In the genomic region with DNA sequence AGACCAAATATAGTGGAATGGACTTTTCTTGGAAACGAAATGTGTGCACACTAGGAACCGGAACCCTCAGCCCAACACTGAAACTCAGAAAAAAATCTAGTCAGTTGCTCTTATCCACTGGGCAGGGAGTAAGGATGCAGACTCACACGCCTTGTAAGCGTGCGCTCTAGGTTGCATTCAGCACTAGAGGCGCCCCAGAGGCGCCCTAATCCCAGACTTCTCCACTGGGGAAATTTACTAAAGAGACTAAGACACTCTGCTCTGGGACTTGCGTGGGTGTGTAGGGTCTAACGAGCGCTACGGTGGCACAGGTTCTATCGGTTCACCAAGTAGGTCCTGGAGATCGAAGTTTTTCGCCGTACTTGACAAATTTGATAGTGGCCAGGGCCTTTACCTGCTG, we compare ENCODE assay signal across 9 mouse cellular contexts. TPM values are rescaled to one million over a fixed set of nuclear protein-coding genes. Genes with fewer than 3 reads are reported as not detected.
A peak's percentile ranks its signal among the peaks of the same experiment; 100 is the strongest.
DNase-seq lines count a peak whose midpoint lies in the region; ATAC-seq lines count a peak whose summit lies in the region.
"Had no signal": no experiment of that assay in that cellular context is flagged by ENCODE, and none has a peak within 500 bp of the region (broad histone marks: within the 10 kb centered on the region; RNA-seq: fewer than 3 reads in every experiment).

No protein-coding gene starts in this region.

- H3K27me3 ChIP-seq in kidney, embryonic 16.5 days (ENCODE audit: insufficient read depth, low read length): peaks cover 2% of the 10 kb centered on the region; the same call in 1 of the 2 replicates
- H3K27me3 ChIP-seq in forebrain, embryonic 15.5 days: no peaks in the 10 kb centered on the region
- H3K27me3 ChIP-seq in limb, embryonic 15.5 days: peaks cover 39% of the 10 kb centered on the region
- no peaks in the 10 kb centered on the region for H3K27me3 ChIP-seq in neural tube, embryonic 15.5 days (replicated peaks)

- H3K9me3 ChIP-seq in kidney, embryonic 16.5 days (ENCODE audit: low read length): no peaks in the 10 kb centered on the region
- no peaks in the 10 kb centered on the region for H3K9me3 ChIP-seq in forebrain, embryonic 15.5 days
- no peaks in the 10 kb centered on the region for H3K9me3 ChIP-seq in limb, embryonic 15.5 days
- H3K9me3 ChIP-seq in neural tube, embryonic 15.5 days (replicated peaks): no peaks in the 10 kb centered on the region

- 0 out of 2 replicates have a peak, but pooled peaks cover 3% of the 10 kb centered on the region for H3K36me3 ChIP-seq in kidney, embryonic 16.5 days (ENCODE audit: insufficient read depth, low read length)
- H3K36me3 ChIP-seq in forebrain, embryonic 15.5 days: no peaks in the 10 kb centered on the region
- H3K36me3 ChIP-seq in limb, embryonic 15.5 days: no peaks in the 10 kb centered on the region
- H3K36me3 ChIP-seq in neural tube, embryonic 15.5 days: no peaks in the 10 kb centered on the region

- no peak for DNase-seq in kidney, postnatal 10 days
- no peak for DNase-seq in adrenal gland, adult 2 months
- DNase-seq in left cerebral cortex, adult 9 months (ENCODE audit: low spot score in 2 of 2): no peak
- DNase-seq in spleen, postnatal 4 days (ENCODE audit: low spot score in 2 of 2): no peak

- no peak overlapping the region for H3K27ac ChIP-seq in kidney, embryonic 16.5 days (ENCODE audit: low read length)
- H3K27ac ChIP-seq in forebrain, embryonic 15.5 days (replicated peaks): no peak overlapping the region
- no peak overlapping the region for H3K27ac ChIP-seq in limb, embryonic 15.5 days
- H3K27ac ChIP-seq in neural tube, embryonic 15.5 days (replicated peaks): peak overlapping the region; percentile 85; the same call in 1 of the 2 replicates

- 2% methylated on average over 15 of the region's 15 CpGs for WGBS in kidney, embryonic 16.5 days
- 3% methylated on average over 15 of the region's 15 CpGs for WGBS in forebrain, embryonic 15.5 days
- 4% methylated on average over 15 of the region's 15 CpGs for WGBS in limb, embryonic 15.5 days
- 2% methylated on average over 15 of the region's 15 CpGs for WGBS in neural tube, embryonic 15.5 days

- ATAC-seq in kidney, embryonic 16.5 days (ENCODE audit: low FRiP score, low TSS enrichment): peak; percentile 20; the same call in 1 of the 2 replicates
- ATAC-seq in forebrain, embryonic 15.5 days (replicated peaks): no peak
- no peak for ATAC-seq in limb, embryonic 15.5 days (ENCODE audit: insufficient number of reproducible peaks, low FRiP score, low TSS enrichment, low read depth)
- 0 out of 2 replicates have a peak, but pooled peaks have one; percentile 25 for ATAC-seq in neural tube, embryonic 15.5 days (ENCODE audit: low FRiP score)

- peaks cover 31% of the 10 kb centered on the region for H3K4me1 ChIP-seq in kidney, embryonic 16.5 days (ENCODE audit: insufficient read depth, low read length)
- peaks cover 50% of the 10 kb centered on the region for H3K4me1 ChIP-seq in forebrain, embryonic 15.5 days
- peaks cover 48% of the 10 kb centered on the region for H3K4me1 ChIP-seq in limb, embryonic 15.5 days
- H3K4me1 ChIP-seq in neural tube, embryonic 15.5 days: peaks cover 69% of the 10 kb centered on the region

- H3K4me2 ChIP-seq in kidney, embryonic 16.5 days (replicated peaks; ENCODE audit: low read depth, low read length): peak overlapping the region; percentile 98
- peak overlapping the region; percentile 81 for H3K4me2 ChIP-seq in forebrain, embryonic 15.5 days (replicated peaks)
- H3K4me2 ChIP-seq in limb, embryonic 15.5 days: peak overlapping the region; percentile 99
- H3K4me2 ChIP-seq in neural tube, embryonic 15.5 days: peak overlapping the region; percentile 75

- 0 out of 2 replicates have a peak overlapping the region, but pooled peaks have one; percentile 88 for H3K9ac ChIP-seq in kidney, embryonic 16.5 days (replicated peaks; ENCODE audit: low read length)
- no peak overlapping the region for H3K9ac ChIP-seq in forebrain, embryonic 15.5 days (replicated peaks)
- no peak overlapping the region for H3K9ac ChIP-seq in limb, embryonic 15.5 days
- peak overlapping the region; percentile 83 for H3K9ac ChIP-seq in neural tube, embryonic 15.5 days (replicated peaks)

- peak overlapping the region; percentile 82 for H3K4me3 ChIP-seq in kidney, embryonic 16.5 days (ENCODE audit: low read length)
- peak overlapping the region; percentile 83 for H3K4me3 ChIP-seq in forebrain, embryonic 15.5 days
- peak overlapping the region; percentile 73 for H3K4me3 ChIP-seq in limb, embryonic 15.5 days
- peak overlapping the region; percentile 91 for H3K4me3 ChIP-seq in neural tube, embryonic 15.5 days (replicated peaks)

RNA-seq across cellular contexts. Expression of a gene that starts 0.6 kb away (rescaled TPM):
- polyA plus RNA-seq in kidney, embryonic 16.5 days (2015; fragmentation: Nextera tagmentation; extraction: Ambion mirVana): 8.9 and 9.4 TPM in 2 replicates
- 13.8 and 15.0 TPM in 2 replicates for polyA plus RNA-seq in forebrain, embryonic 15.5 days (2015; fragmentation: Nextera tagmentation; extraction: Ambion mirVana)
- polyA plus RNA-seq in limb, embryonic 15.5 days (2015; fragmentation: Nextera tagmentation; extraction: Ambion mirVana): 7.8 and 8.1 TPM in 2 replicates
- 20.9 and 21.4 TPM in 2 replicates for polyA plus RNA-seq in neural tube, embryonic 15.5 days (2015; fragmentation: Nextera tagmentation; extraction: Ambion mirVana)
- 1 to 10 TPM; 5.5 to 7.7 TPM for total RNA-seq in adrenal gland, adult 2 months (2021)
- 14.1 and 16.4 TPM in 2 replicates for polyA plus RNA-seq in adrenal gland, adult 2 months (2012; rRNA removed)

RNA-seq across cellular contexts. Expression of a gene that starts 19.4 kb away (rescaled TPM):
- 59.0 and 61.7 TPM in 2 replicates for polyA plus RNA-seq in kidney, embryonic 16.5 days (2015; fragmentation: Nextera tagmentation; extraction: Ambion mirVana)
- 44.4 and 45.9 TPM in 2 replicates for polyA plus RNA-seq in forebrain, embryonic 15.5 days (2015; fragmentation: Nextera tagmentation; extraction: Ambion mirVana)
- polyA plus RNA-seq in limb, embryonic 15.5 days (2015; fragmentation: Nextera tagmentation; extraction: Ambion mirVana): 41.0 and 44.5 TPM in 2 replicates
- 30.1 and 33.0 TPM in 2 replicates for polyA plus RNA-seq in neural tube, embryonic 15.5 days (2015; fragmentation: Nextera tagmentation; extraction: Ambion mirVana)
- total RNA-seq in adrenal gland, adult 2 months (2021): 10 to 100 TPM; 13.1 to 16.7 TPM
- polyA plus RNA-seq in adrenal gland, adult 2 months (2012; rRNA removed): 19.6 and 23.8 TPM in 2 replicates

RNA-seq across cellular contexts. Expression of a gene that starts 19.7 kb away (rescaled TPM):
- polyA plus RNA-seq in kidney, embryonic 16.5 days (2015; fragmentation: Nextera tagmentation; extraction: Ambion mirVana): 9.5 and 10.3 TPM in 2 replicates
- 18.6 and 19.8 TPM in 2 replicates for polyA plus RNA-seq in forebrain, embryonic 15.5 days (2015; fragmentation: Nextera tagmentation; extraction: Ambion mirVana)
- 8.7 and 9.0 TPM in 2 replicates for polyA plus RNA-seq in limb, embryonic 15.5 days (2015; fragmentation: Nextera tagmentation; extraction: Ambion mirVana)
- 12.4 and 12.6 TPM in 2 replicates for polyA plus RNA-seq in neural tube, embryonic 15.5 days (2015; fragmentation: Nextera tagmentation; extraction: Ambion mirVana)
- total RNA-seq in adrenal gland, adult 2 months (2021): 10 to 100 TPM in 1 of 2 experiments, 1 to 10 TPM in 1; 9.6 to 10.5 TPM
- 12.3 and 13.0 TPM in 2 replicates for polyA plus RNA-seq in adrenal gland, adult 2 months (2012; rRNA removed)

RNA-seq across cellular contexts. Expression of a gene that starts 41.1 kb away (rescaled TPM):
- polyA plus RNA-seq in kidney, embryonic 16.5 days (2015; fragmentation: Nextera tagmentation; extraction: Ambion mirVana): 0.70 TPM in 1 of 2 replicates, not detected in the other
- polyA plus RNA-seq in forebrain, embryonic 15.5 days (2015; fragmentation: Nextera tagmentation; extraction: Ambion mirVana): 1.3 and 1.4 TPM in 2 replicates
- polyA plus RNA-seq in limb, embryonic 15.5 days (2015; fragmentation: Nextera tagmentation; extraction: Ambion mirVana): 0.74 TPM in 1 of 2 replicates, not detected in the other
- 1.7 and 2.5 TPM in 2 replicates for polyA plus RNA-seq in neural tube, embryonic 15.5 days (2015; fragmentation: Nextera tagmentation; extraction: Ambion mirVana)
- total RNA-seq in adrenal gland, adult 2 months (2021): under 1 TPM; 0.59 to 0.95 TPM
- polyA plus RNA-seq in adrenal gland, adult 2 months (2012; rRNA removed): 0.28 and 0.45 TPM in 2 replicates
- total RNA-seq: left cerebral cortex, postnatal 25 days had no signal

RNA-seq across cellular contexts. Expression of a gene that starts 45.1 kb away (rescaled TPM):
- 0.64 and 0.85 TPM in 2 replicates for polyA plus RNA-seq in kidney, embryonic 16.5 days (2015; fragmentation: Nextera tagmentation; extraction: Ambion mirVana)
- 0.18 and 0.31 TPM in 2 replicates for polyA plus RNA-seq in forebrain, embryonic 15.5 days (2015; fragmentation: Nextera tagmentation; extraction: Ambion mirVana)
- 0.47 and 0.87 TPM in 2 replicates for polyA plus RNA-seq in limb, embryonic 15.5 days (2015; fragmentation: Nextera tagmentation; extraction: Ambion mirVana)
- polyA plus RNA-seq in neural tube, embryonic 15.5 days (2015; fragmentation: Nextera tagmentation; extraction: Ambion mirVana): 0.26 and 0.86 TPM in 2 replicates
- 1 to 10 TPM in 1 of 2 experiments, under 1 TPM in 1; 0.55 to 1.1 TPM for total RNA-seq in adrenal gland, adult 2 months (2021)
- 0.57 and 0.71 TPM in 2 replicates for polyA plus RNA-seq in adrenal gland, adult 2 months (2012; rRNA removed)

Comparison
In these comparisons a context has a peak if more than half of its experiments do, and no peak if none do; other contexts are left out.
1. ATAC-seq: peak in kidney, embryonic 16.5 days (single experiment) and neural tube, embryonic 15.5 days (single experiment); none in forebrain, embryonic 15.5 days (single experiment) and limb, embryonic 15.5 days (single experiment).
2. H3K9ac ChIP-seq: peak in kidney, embryonic 16.5 days (single experiment) and neural tube, embryonic 15.5 days (single experiment); none in forebrain, embryonic 15.5 days (single experiment) and limb, embryonic 15.5 days (single experiment).
3. Peak in every context shown above with its lines, with median percentiles within 50 percentile points of each other: H3K4me2 ChIP-seq and H3K4me3 ChIP-seq.